Mouse (Mus musculus) large intestine, adult 2 months (tissue): ENCODE measurements at regions not wholly inside any gene's neighbourhood (a gene's known extent, or its start where the extent isn't known, plus 50 kb on each side); places are given as distances from the start of the nearest gene placed in this dataset.

Experiments
- DNase-seq: peaks from one replicate; pipeline ENCODE4 v3.0.0-alpha.2; 2012; ENCODE audit warnings: low read depth, low spot score
- WGBS: fragments of 180-500 bp; shearing (Covaris S2); methylation state at CpG from one replicate; pipeline ENCODE4 v1.1.7; 2018; 5-methylcytosine and 5-hydroxymethylcytosine counted together

- DNase-seq: no peak
- 73% methylated on average over 11 of the region's 11 CpGs for WGBS
These were observed 296.6 kb upstream of the 1700056E22Rik start for GRCm38 (mm10) chr1:184330516-184331350.

DNA sequence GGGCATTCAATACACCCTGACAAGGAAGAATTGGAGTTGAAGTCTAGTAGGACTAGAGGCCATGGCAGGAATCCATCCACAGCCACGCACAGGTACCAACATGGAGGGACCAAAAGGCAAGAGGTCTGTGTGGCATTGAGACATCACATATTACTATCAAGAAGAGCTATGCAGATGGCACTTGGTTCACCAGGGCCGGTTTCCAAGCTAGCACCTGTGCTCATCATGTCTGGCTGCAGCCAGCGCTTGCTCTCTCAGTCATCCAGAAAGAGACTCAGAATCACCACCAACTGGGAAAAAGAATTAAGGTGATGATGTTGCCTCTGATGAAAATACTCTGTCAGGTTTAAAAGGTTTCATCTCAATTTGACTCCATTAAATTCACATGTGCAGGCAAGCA is 292.1 kb upstream of the 1700056E22Rik start:
- no peak for DNase-seq
- WGBS: 93% methylated on average over 3 of the region's 3 CpGs

GRCm38 (mm10) chr1:184324234-184324633 is 290.1 kb upstream of the 1700056E22Rik start:
- no peak for DNase-seq
- WGBS: 74% methylated on average over 2 of the region's 2 CpGs

DNA sequence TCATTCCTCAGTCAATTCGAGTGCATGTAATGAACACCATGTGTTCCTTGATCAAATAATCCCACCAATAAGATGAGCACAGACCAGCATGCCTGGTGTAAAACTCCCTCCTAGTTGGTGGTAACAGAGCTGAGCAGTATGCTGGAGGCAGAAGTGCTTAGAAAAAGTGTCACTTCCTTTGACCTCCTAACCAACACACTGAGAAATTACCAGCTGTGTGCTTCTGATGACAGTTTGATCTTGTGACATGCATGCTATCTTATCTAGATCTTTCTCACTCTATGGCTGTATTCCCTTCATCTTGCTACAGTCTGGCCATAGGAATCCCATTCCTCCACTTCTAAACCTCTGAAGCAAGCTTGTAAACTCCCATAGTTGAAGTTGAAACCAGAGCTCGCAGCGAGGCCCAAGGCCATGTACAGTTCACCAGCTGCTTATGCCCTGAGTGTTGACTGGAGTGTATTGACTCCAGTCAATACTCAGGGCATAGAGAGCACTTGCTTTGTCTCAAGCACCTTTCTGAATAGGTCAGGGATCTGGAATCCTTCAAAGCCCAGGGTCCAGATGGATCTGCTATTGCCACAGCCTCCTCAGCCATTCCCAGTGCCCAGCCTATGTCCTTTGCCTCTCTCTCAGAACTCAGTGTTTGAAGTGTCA is 286.5 kb upstream of the 1700056E22Rik start:
- 76% methylated on average over 3 of the region's 3 CpGs for WGBS
- no peak for DNase-seq

DNA sequence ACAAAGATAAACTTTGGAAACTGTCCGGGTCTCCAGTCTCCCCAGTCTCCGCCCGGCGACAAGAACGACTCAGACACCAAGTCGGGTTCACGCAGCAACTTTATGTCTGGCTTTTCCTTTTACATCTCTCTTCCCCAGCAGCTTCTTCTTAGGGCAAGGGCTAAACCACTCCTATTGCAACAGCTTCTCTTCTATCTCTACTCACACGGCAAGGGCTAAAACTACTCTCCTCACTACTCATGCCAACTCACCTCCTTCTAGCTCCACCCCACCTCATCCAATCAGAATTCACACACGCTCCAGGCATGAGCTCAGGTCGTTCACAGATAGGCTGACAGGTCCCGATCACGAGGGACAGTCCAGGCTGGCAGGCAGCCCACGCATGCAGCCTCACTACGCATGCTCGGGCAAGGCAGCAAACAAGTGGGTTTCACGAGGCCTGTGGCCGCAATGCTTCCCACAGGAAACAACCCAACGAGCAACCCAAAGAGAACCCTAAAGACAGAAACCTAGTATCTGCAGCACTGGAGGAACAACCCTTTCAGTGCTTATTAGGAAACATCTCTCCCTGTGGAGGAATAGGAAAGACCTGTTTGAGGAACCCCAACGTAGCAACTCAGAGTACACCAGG is 276.2 kb upstream of the 1700056E22Rik start:
- no peak for DNase-seq
- WGBS: 85% methylated on average over 19 of the region's 19 CpGs

DNA sequence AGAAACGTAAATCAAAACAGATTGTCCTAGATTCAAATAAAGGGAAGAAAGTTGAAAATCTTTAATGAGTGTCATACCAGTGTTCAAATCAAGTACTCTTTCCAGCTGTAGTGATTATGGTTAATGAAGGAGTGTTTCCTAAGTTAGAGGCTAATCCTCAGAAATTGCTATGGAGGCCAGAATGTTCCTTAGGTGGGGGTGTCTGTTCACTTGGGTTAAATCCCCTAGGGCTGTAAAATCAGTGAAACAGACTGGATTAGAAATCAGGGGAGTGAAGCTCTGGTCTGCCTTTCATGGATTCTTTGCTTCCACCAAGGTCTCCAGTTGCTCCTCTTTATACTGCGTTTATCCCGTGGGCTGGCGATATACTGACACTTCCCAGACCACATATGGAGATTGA is 270.7 kb upstream of the 1700056E22Rik start:
- WGBS: 90% methylated on average over 4 of the region's 4 CpGs
- no peak for DNase-seq

- no peak for DNase-seq
- WGBS: 71% methylated on average over 4 of the region's 4 CpGs
These were observed 270.1 kb upstream of the 1700056E22Rik start for GRCm38 (mm10) chr1:184304204-184304603.

GRCm38 (mm10) chr1:184298701-184299100 is 264.6 kb upstream of the 1700056E22Rik start:
- no peak for DNase-seq
- 85% methylated on average over 1 of the region's 1 CpGs for WGBS

- DNase-seq: no peak
- 62% methylated on average over 4 of the region's 4 CpGs for WGBS
These were observed 263.1 kb upstream of the 1700056E22Rik start for GRCm38 (mm10) chr1:184297001-184297740.

DNA sequence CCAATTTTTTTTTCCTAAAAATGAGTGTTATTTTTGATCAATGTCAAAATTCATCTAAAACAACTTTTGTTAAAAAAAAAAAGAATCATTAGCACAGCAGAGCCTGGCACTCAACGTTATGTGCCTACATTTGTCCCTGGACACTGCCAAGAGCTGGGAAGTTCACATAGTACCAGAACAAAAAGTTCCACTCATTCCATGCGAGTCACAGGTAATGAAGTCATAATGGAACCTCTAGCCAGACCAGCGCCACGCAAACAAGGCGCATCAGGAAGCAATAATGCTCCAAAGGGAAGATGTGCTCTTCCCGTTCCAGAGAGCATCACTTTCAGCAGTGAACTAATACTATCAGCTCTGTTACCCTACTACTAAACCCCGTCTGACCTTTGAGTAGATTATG is 257.0 kb upstream of the 1700056E22Rik start:
- WGBS: 83% methylated on average over 7 of the region's 7 CpGs
- DNase-seq: no peak

GRCm38 (mm10) chr1:184289733-184290416 is 255.8 kb upstream of the 1700056E22Rik start:
- WGBS: 39% methylated on average over 7 of the region's 7 CpGs
- DNase-seq: no peak

GRCm38 (mm10) chr1:184281768-184282167 is 247.7 kb upstream of the 1700056E22Rik start:
- WGBS: 18% methylated on average over 5 of the region's 5 CpGs
- no peak for DNase-seq

DNA sequence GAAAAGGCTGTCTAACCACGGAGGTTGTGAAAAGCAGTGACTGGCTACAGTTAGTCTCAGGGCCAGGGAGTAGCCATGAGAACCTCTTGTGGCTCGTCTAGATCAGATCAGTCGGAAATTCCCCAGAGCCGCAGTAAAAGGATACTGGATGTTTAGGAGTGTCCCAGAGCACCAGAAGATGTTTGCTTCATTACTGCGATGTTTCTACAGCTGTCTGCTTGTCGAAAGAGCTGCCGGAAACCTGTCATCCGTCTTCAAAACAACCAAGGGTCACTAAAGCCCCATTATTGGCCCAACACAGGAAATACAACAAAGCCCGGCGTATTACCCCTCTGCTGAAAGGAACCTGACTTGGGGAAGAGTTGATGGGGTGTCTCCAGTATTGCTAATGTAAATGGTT is 245.2 kb upstream of the 1700056E22Rik start:
- 73% methylated on average over 10 of the region's 10 CpGs for WGBS
- DNase-seq: no peak

- 18% methylated on average over 2 of the region's 2 CpGs for WGBS
- no peak for DNase-seq
These were observed 242.9 kb upstream of the 1700056E22Rik start for GRCm38 (mm10) chr1:184277001-184277400.

- no peak for DNase-seq
These were observed 241.8 kb upstream of the 1700056E22Rik start for GRCm38 (mm10) chr1:184275877-184276276.

DNA sequence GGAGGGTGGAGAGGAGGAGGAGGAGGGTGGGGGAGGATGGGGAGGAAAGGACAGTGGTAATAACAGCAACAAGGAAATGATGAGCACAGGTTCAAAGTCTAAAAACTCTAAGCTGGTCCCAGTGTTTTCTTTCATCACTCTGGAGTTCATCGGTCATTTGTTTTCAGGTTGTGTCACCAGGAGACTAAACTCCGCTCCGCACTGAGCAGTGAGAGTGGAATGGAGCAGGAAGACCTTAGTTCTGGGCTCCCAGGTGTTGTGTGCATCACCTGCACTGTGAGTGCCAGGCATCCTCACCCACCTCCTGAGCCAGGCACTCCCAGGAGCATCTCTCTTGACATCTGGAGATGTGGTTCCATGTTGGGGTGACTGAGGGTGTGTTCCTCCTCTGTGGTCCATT is 241.3 kb upstream of the 1700056E22Rik start:
- 40% methylated on average over 3 of the region's 3 CpGs for WGBS
- no peak for DNase-seq

More at GRCm38 (mm10) chr1:184275877-184276276, 241.8 kb upstream of the 1700056E22Rik start:
- WGBS: 28% methylated on average over 9 of the region's 9 CpGs

DNA sequence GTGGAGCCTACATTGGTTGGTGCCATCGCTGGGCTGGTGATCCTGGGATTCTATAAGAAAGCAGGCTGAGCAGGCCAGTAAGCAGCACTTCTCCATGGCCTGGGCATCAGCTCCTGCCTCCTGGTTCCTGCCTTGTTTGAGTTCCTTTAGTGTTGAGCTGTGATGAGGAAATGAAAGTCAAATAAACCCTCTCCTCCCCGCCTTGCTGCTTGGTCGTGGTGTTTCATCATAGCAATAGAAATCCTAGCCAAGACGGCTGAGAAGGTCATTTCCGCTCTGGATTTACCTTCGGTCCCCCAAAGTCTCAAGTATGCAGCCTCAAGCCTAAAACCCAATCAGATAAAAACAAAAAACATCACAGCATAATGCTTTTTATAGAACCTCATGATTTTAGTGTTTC is 240.6 kb upstream of the 1700056E22Rik start:
- DNase-seq: no peak
- WGBS: 31% methylated on average over 6 of the region's 6 CpGs

DNA sequence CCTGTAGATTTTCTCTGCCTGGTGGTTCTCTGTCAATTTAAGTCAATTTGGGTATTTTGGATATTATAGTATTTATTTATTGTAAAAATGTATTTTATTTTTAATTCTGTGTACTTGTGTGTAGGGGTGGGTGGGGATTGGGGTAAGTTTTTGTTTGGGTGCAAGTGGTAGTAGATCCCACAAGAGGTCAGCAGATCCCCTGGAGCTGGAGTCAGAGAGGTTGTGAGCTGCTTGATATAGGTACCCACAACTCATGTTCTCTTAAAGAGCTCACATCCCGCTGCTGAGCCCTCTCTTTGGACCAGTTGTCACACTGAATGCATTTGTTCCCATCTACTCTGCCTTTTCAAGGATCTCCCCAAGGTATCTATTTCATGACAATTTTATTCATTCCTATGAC is 239.6 kb upstream of the 1700056E22Rik start:
- no peak for DNase-seq
- WGBS: 93% methylated on average over 1 of the region's 1 CpGs

GRCm38 (mm10) chr1:184271254-184271653 is 237.2 kb upstream of the 1700056E22Rik start:
- 79% methylated on average over 8 of the region's 8 CpGs for WGBS

More at GRCm38 (mm10) chr1:184271254-184271653, 237.2 kb upstream of the 1700056E22Rik start:
- DNase-seq: no peak
